In genomic region chr10:8130472-8131241, GRCm38 (mm10) we compare ENCODE assay signal across 8 mouse cellular contexts.
DNase-seq lines count a peak whose midpoint lies in the region; ATAC-seq lines count a peak whose summit lies in the region.

No protein-coding gene starts in this region.

- ATAC-seq in cerebellum, adult (ENCODE audit: insufficient number of reproducible peaks, low FRiP score, low TSS enrichment) = no peak

- peak; percentile 9 for DNase-seq in adrenal gland, postnatal 14 days
- no peak for DNase-seq in adrenal gland, postnatal 4 days (ENCODE audit: low spot score in 2 of 2)
- DNase-seq in ovary, postnatal 36 days (ENCODE audit: low spot score) = peak; percentile 9
- no peak for DNase-seq in ovary, postnatal 10 days (ENCODE audit: low spot score)
- DNase-seq in left cerebral cortex, adult 18-20 months (ENCODE audit: low spot score in 2 of 2) = peak; percentile 60 to 70
- DNase-seq in right cerebral cortex, postnatal 14 days = peak; percentile 45
- DNase-seq in Muller cell, postnatal 12 days (ENCODE audit: inconsistent ontology term) = no peak

Comparison
In these comparisons a context has a peak if more than half of its experiments do, and no peak if none do; other contexts are left out.
1. DNase-seq: peak in adrenal gland, postnatal 14 days (single experiment), ovary, postnatal 36 days (single experiment), left cerebral cortex, adult 18-20 months (2 of 2) and right cerebral cortex, postnatal 14 days (single experiment); none in adrenal gland, postnatal 4 days (0 of 2), ovary, postnatal 10 days (single experiment) and Muller cell, postnatal 12 days (single experiment).